Mouse (Mus musculus) lung, embryonic 16.5 days (tissue): ENCODE data around the gene Dpp9. TPM values are rescaled to one million over a fixed set of nuclear protein-coding genes. Genes with fewer than 3 reads are reported as not detected.
A peak's percentile ranks its signal among the peaks of the same experiment; 100 is the strongest.

Source experiments
- ATAC-seq: fragments of 200-750 bp; cut with Nextera tagmentation; 2 replicates; pipeline ENCODE4 v1.8.0; 2017; ENCODE audit warnings: low read depth, mild to moderate bottlenecking, moderate library complexity
- H3K27ac ChIP-seq: fragments of 300-500 bp; sonication (generic); 2 replicates; pipeline ENCODE4 v1.5.1; 2014; ENCODE audit warnings: mild to moderate bottlenecking, control low read depth, low read length
- H3K27me3 ChIP-seq: fragments of 300-500 bp; sonication (generic); 2 replicates; pipeline ENCODE4 v1.6.1; 2014; ENCODE audit warnings: low read depth, low read length, mixed read lengths; ENCODE audit not compliant: control insufficient read depth, insufficient read depth
- H3K36me3 ChIP-seq: fragments of 300-500 bp; sonication (generic); 2 replicates; pipeline ENCODE4 v1.6.1; 2014; ENCODE audit warnings: low read length; ENCODE audit not compliant: control insufficient read depth, insufficient read depth
- H3K4me1 ChIP-seq: fragments of 300-500 bp; sonication (generic); replicated peaks from 2 replicates; pipeline ENCODE4 v1.6.1; 2014; ENCODE audit warnings: low read length, mixed read lengths; ENCODE audit not compliant: control insufficient read depth, insufficient read depth
- H3K4me2 ChIP-seq: fragments of 300-500 bp; sonication (generic); 2 replicates; pipeline ENCODE4 v1.6.1; 2014; ENCODE audit warnings: low read depth, low read length, control low read depth
- H3K4me3 ChIP-seq: fragments of 300-500 bp; sonication (generic); 2 replicates; pipeline ENCODE4 v1.5.1; 2014; ENCODE audit warnings: mild to moderate bottlenecking, low read length, control low read depth
- H3K9ac ChIP-seq: fragments of 300-500 bp; sonication (generic); 2 replicates; pipeline ENCODE4 v1.6.1; 2014; ENCODE audit warnings: low read length, control low read depth
- H3K9me3 ChIP-seq: fragments of 300-500 bp; sonication (generic); 2 replicates; pipeline ENCODE4 v1.6.1; 2016; ENCODE audit warnings: low read length; ENCODE audit not compliant: control insufficient read depth
- WGBS: fragments of 180-500 bp; shearing (Covaris S2); extraction: QIAGEN DNeasy Blood & Tissue Kit; methylation state at CpG from one replicate; pipeline ENCODE4 v1.1.7; 2014; 5-methylcytosine and 5-hydroxymethylcytosine counted together
- polyA plus RNA-seq: library from polyadenylated mRNA; unstranded; fragments of >200 nt; fragmentation: Nextera tagmentation; extraction: Ambion mirVana; gene quantifications from 2 replicates; pipeline ENCODE4 v1.2.1, GENCODE M21; 2015

Dpp9 gene
- polyA plus RNA-seq, 1 experiment from 2014 or later: 41.4 TPM

DNA sequence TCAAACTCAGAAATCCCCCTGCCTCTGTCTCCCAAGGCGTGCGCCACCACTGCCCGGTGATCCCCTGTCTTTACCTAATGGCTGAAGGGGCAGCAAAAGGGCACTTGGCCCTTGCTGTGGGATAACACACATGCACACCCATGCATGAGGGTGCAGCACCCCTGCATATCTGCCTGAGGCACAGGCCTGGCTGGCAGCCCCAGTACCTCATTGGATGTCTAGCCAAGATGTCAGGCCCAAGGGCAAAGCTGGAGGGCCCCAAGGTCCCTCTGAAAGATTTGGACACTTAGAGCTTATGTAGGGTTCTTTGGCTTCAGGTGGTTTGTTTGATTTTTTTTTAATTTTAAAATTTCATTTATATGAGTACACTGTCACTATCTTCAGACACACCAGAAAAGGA lies 43.3 kb downstream of the Dpp9 start:
- H3K9ac ChIP-seq: no peak overlapping the region
- H3K9me3 ChIP-seq: no peaks in the 10 kb centered on the region
- peaks cover 9% of the 10 kb centered on the region for H3K36me3 ChIP-seq
- H3K27ac ChIP-seq: no peak overlapping the region
- WGBS: 94% methylated on average over 3 of the region's 3 CpGs
- no peak overlapping the region for H3K4me3 ChIP-seq
- H3K4me2 ChIP-seq: no peak overlapping the region
- peaks cover 7% of the 10 kb centered on the region for H3K4me1 ChIP-seq
- no peaks in the 10 kb centered on the region for H3K27me3 ChIP-seq
- ATAC-seq: no peak

DNA sequence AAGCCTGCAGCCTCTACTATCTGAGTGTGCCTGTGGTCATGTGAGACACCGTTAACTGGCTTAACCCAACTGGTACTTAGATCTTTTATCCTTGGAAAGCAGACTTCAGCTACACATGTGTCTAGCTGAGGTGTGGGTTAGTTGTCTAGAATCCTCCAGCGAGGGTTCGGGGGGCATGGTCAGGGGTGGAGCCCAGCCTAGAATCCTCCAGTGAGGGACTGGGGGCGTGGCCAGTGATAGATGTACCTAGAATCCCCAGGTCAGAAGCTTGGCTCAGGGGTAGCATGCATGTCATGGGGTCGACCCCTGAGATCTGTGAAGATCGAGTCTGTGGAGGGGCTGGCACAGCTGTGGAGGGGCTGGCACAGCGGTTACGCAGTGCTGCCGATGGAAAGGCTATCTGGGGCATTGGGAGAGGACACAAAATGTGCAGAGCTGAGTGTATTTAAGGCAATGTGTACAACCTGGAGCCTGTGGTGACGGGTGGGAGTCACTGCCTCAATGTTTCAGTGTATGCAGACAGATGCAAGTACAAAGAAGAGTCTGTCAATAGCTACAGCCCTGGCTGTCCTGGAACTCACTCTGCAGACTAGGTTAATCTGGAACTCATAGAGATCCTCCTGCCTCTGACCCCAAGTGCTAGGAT lies 45.2 kb downstream of the Dpp9 start:
- Histone ChIP-seq H3K4me1 (peaks cover 7% of the 10 kb centered on the region), H3K27me3 (no peaks in the 10 kb centered on the region), H3K9me3 (no peaks in the 10 kb centered on the region), H3K4me2 (no peak overlapping the region), H3K27ac (no peak overlapping the region), H3K4me3 (no peak overlapping the region), H3K9ac (no peak overlapping the region), H3K36me3 (peaks cover 9% of the 10 kb centered on the region)
- 49% methylated on average over 10 of the region's 10 CpGs for WGBS
- no peak for ATAC-seq

DNA sequence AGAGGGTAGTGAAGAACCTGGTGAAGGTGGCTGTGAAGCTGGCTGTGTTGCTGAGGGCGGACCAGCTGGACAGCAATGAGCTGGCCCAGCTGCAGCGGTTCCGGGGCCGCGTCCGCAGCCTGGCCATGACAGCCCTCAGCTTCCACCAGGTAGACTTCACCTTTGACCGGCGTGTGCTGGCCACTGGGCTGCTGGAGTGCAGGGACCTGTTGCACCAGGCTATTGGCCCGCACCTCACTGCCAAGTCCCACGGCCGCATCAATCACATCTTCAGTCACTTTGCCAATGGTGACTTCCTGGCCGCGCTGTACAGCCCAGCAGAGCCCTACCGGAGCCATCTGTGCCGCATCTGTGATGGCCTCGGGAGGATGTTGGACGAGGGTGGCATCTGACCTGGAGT lies 46.8 kb downstream of the Dpp9 start:
- H3K27ac ChIP-seq: no peak overlapping the region
- no peaks in the 10 kb centered on the region for H3K27me3 ChIP-seq
- ATAC-seq: no peak
- 86% methylated on average over 14 of the region's 17 CpGs for WGBS
- no peaks in the 10 kb centered on the region for H3K9me3 ChIP-seq
- H3K36me3 ChIP-seq: no peaks in the 10 kb centered on the region
- H3K4me1 ChIP-seq: peaks cover 7% of the 10 kb centered on the region
- H3K4me2 ChIP-seq: no peak overlapping the region
- H3K4me3 ChIP-seq: no peak overlapping the region
- H3K9ac ChIP-seq: no peak overlapping the region

DNA sequence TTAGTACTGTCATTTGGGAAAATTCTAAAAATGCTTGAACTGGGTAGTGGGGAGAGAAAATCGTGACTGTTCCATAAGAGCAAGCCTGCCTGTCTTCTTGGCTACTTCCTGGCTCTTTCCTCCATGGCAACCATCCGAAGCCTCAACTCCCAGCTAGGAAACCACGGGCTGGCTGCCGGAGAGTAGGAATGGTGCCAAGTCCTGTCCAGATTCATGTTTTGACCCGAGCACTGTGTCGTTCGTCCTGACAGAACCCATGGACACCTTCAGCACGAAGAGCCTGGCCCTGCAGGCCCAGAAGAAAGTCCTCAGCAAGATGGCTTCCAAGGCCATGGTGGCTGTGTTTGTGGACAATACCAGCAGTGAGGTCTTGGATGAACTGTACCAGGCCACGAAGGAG lies 47.2 kb downstream of the Dpp9 start:
- Histone ChIP-seq H3K4me2 (no peak overlapping the region), H3K27me3 (no peaks in the 10 kb centered on the region), H3K4me3 (no peak overlapping the region), H3K27ac (no peak overlapping the region), H3K4me1 (peaks cover 7% of the 10 kb centered on the region), H3K36me3 (no peaks in the 10 kb centered on the region), H3K9me3 (no peaks in the 10 kb centered on the region), H3K9ac (no peak overlapping the region)
- 56% methylated on average over 9 of the region's 9 CpGs for whole genome bisulfite sequencing
- ATAC-seq: no peak

DNA sequence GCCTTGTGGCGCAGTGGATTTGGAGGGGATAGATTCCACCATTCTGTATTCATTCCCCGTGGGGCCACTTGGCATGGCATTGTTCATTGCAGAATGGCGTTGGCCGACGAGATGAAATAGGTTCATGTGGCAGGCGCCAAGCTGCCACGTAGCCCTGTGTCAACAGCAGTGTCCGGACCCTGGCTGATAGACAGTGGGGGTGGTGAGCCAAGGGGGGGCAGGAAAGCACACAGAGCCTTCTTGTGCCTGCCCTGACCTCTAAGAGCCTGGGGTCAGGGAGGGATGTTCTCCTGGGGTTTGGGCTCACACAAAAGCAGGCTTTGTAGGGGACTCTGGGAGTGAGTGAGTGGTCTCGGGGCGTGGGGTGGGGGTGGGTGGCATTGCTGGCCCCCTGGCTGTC lies 48.1 kb downstream of the Dpp9 start:
- H3K27ac ChIP-seq: peak overlapping the region; percentile 60
- H3K9ac ChIP-seq: 0 out of 2 replicates have a peak overlapping the region, but pooled peaks have one; percentile 12
- no peaks in the 10 kb centered on the region for H3K9me3 ChIP-seq
- no peak overlapping the region for H3K4me3 ChIP-seq
- H3K27me3 ChIP-seq: no peaks in the 10 kb centered on the region
- whole genome bisulfite sequencing: 45% methylated on average over 10 of the region's 10 CpGs
- H3K4me2 ChIP-seq: no peak overlapping the region
- H3K4me1 ChIP-seq: peaks cover 7% of the 10 kb centered on the region
- H3K36me3 ChIP-seq: no peaks in the 10 kb centered on the region
- ATAC-seq: 0 out of 2 replicates have a peak, but pooled peaks have one; percentile 30

DNA sequence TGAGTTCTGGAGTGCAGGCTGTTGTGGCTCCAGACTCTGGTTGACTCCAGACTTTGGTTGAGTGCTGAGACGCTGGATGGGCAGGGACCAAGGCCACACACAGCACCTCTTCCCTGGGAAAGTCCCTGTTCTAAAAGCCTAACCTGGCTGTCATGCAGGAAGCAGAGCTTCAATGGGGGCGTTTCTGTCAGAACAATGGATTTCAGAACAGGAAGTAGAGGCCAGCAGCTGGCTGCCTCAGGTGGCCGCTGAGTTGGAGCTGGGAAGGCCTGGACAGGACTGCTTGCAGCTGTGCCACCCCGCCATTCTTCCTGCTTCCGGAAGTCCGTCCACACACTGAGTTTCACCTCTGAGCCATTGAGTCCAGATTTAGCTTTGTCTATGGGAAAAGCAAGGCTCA lies 48.9 kb downstream of the Dpp9 start:
- Histone ChIP-seq H3K27ac (peak overlapping the region; percentile 60), H3K4me2 (no peak overlapping the region)
- 49% methylated on average over 6 of the region's 6 CpGs for WGBS

DNA sequence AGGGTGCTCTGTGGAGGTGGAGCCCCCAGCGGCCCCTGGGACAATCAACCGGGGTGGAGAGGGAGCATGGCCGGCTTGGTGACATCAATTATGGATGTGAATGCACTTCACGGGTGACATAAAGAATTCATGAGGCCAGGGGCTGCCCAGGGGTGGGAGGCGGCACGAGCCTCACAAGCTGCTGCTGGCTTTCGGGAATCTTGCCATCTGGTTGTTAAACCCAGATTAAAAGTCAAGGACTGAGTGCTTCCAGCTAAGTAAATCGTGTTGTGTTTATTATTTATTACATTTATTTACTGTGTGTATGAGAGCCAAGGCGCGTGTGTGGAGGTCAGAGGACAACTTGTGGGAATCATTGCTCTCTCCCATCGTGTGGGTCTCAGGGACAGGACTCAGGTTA lies 53.0 kb downstream of the Dpp9 start:
- no peak overlapping the region for H3K27ac ChIP-seq
- no peak overlapping the region for H3K4me2 ChIP-seq
- no peak overlapping the region for H3K4me3 ChIP-seq
- ATAC-seq: no peak
- no peaks in the 10 kb centered on the region for H3K27me3 ChIP-seq
- H3K9ac ChIP-seq: 0 out of 2 replicates have a peak overlapping the region, but pooled peaks have one; percentile 3
- H3K4me1 ChIP-seq: peaks cover 16% of the 10 kb centered on the region
- H3K36me3 ChIP-seq: no peaks in the 10 kb centered on the region
- no peaks in the 10 kb centered on the region for H3K9me3 ChIP-seq
- WGBS: 50% methylated on average over 11 of the region's 11 CpGs

More for the DNA sequence above, 48.9 kb downstream of the Dpp9 start:
- ATAC-seq: peak; percentile 80
- Histone ChIP-seq H3K4me1 (peaks cover 7% of the 10 kb centered on the region), H3K27me3 (no peaks in the 10 kb centered on the region), H3K9ac (no peak overlapping the region), H3K4me3 (no peak overlapping the region), H3K9me3 (no peaks in the 10 kb centered on the region), H3K36me3 (no peaks in the 10 kb centered on the region)

DNA sequence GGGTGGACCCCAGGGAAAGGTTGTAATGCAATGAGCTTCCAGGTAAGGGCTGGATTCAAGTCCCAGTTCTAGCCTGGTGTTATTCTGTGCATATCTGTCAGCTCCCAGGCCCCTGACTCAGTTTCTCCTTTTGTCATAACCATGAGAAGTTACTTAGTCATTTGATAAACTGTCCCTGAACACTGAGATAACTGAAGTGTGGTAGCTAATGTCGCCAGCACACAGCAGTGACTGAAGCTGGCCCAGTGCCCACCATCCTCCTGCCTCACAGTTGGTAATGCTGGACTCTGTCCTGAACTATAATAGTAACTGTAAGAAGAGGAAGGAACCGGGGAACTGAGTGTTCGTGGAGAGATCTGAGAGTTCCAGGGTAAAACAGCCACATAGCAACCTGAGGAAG lies 54.2 kb downstream of the Dpp9 start:
- Histone ChIP-seq H3K36me3 (no peaks in the 10 kb centered on the region), H3K27me3 (no peaks in the 10 kb centered on the region), H3K27ac (no peak overlapping the region), H3K9ac (no peak overlapping the region), H3K4me1 (peaks cover 14% of the 10 kb centered on the region), H3K4me2 (peak overlapping the region; percentile 82; the same call in 1 of the 2 replicates), H3K9me3 (no peaks in the 10 kb centered on the region), H3K4me3 (no peak overlapping the region)
- 70% methylated on average over 3 of the region's 3 CpGs for WGBS
- no peak for ATAC-seq

DNA sequence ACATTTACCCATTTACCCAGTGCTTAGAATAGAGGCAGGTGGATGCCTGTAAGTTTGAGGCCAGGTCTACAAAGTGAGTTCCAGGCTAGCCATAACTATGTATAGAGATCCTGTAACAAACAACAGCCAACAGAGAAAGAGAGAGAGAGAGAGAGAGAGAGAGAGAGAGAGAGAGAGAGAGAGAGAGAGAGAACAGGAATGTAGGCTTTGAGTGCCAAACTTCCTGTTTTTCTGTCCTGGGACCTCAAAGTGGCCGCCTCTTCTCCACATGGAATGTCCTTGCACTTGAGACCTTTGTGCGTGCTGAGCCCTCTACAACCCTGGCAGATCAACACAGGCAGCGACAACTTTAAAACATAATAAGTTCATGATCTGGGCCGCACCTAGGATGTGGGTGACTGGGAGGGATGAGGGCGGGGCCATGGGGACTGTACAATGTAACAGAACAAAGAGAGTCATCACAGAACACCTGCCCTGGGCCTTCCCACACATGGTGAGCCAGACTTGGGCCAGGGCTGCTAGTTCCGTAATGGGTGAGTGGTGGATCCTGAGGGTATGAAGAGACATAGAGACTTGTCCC lies 55.1 kb downstream of the Dpp9 start:
- H3K4me2 ChIP-seq: peak overlapping the region; percentile 82
- H3K36me3 ChIP-seq: no peaks in the 10 kb centered on the region
- peaks cover 14% of the 10 kb centered on the region for H3K4me1 ChIP-seq
- 0 out of 2 replicates have a peak overlapping the region, but pooled peaks have one; percentile 16 for H3K27ac ChIP-seq
- H3K4me3 ChIP-seq: peak overlapping the region; percentile 51
- peak overlapping the region; percentile 70 for H3K9ac ChIP-seq
- no peak for ATAC-seq
- H3K9me3 ChIP-seq: no peaks in the 10 kb centered on the region
- WGBS: 63% methylated on average over 6 of the region's 6 CpGs
- H3K27me3 ChIP-seq: peaks cover 2% of the 10 kb centered on the region; the same call in 1 of the 2 replicates
